Mouse (Mus musculus): ENCODE data around the gene Dcpp1. TPM values are rescaled to one million over a fixed set of nuclear protein-coding genes. Genes with fewer than 3 reads are reported as not detected.
"Not testable (repeated sequence)": the region's sequence is repeated elsewhere in the genome, so short reads cannot be mapped to it uniquely, and the experiment has no call there.

Gene Dcpp1
- total RNA-seq, 2 experiments from 2014 or later, result not detected

- no peak overlapping the region for H3K27ac ChIP-seq
- DNase-seq (ENCODE audit: low spot score in 2 of 2), result no peak
- no peak for TF ChIP-seq CTCF (conservative IDR thresholded peaks at IDR 0.05)
- no peak overlapping the region for H3K4me3 ChIP-seq
Measured at GRCm38 (mm10) chr17:23862926-23863325, 17.8 kb upstream of the Dcpp1 start.

DNA sequence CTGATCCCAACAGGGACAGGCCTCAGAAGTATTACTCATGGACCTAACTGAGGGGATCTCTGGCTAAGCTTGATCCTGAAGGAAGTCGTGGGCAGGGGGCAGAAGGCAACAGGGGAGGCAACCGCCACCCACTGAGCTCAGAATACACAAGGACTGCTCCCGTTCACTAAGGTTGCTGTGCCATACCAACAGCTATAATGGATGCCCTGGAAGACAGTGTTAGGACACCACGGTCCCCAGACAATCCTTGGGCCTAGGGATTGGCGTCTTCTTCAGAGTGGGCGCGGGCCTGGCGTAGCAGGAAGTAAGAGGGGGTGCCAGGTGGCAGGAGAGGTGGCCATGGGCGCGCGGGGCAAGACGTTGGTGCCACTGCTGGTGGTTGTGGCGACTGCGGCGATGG, 12.9 kb upstream of the Dcpp1 start, which contains the start of gene Prss21:
Prss21 (plus strand) TSS at position 301 of the 400 bp plus-strand sequence.
- no peak for TF ChIP-seq CTCF (conservative IDR thresholded peaks at IDR 0.05)
- H3K4me3 ChIP-seq, result no peak within 1 kb of the TSS
- no peak for DNase-seq (ENCODE audit: low spot score in 2 of 2)
- no peak within 1 kb of the TSS for H3K27ac ChIP-seq

DNA sequence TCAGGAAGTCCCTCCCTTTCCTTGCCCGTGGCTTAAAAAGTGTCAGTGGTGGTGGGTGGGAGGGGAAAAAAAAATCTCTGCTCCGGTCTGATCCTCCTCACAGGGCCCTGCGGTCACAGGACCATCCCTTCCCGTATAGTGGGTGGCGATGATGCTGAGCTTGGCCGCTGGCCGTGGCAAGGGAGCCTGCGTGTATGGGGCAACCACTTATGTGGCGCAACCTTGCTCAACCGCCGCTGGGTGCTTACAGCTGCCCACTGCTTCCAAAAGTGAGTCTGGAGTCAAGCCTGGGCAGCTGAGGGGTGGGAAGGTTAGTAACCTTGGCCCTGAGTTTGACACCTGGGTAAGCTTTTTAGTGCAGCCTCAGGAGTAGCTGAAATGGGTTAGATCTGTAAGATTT, 12.2 kb upstream of the Dcpp1 start:
- H3K27ac ChIP-seq, result no peak overlapping the region
- no peak for DNase-seq (ENCODE audit: low spot score in 2 of 2)
- no peak overlapping the region for H3K4me3 ChIP-seq
- TF ChIP-seq CTCF (conservative IDR thresholded peaks at IDR 0.05), result no peak

GRCm38 (mm10) chr17:23873884-23874856, 6.5 kb upstream of the Dcpp1 start:
- no peak for DNase-seq (ENCODE audit: low spot score in 2 of 2)
- H3K27ac ChIP-seq, result no peak overlapping the region
- no peak overlapping the region for H3K4me3 ChIP-seq
- peak; percentile 84 for TF ChIP-seq CTCF (conservative IDR thresholded peaks at IDR 0.05)

GRCm38 (mm10) chr17:23876741-23877140, 3.9 kb upstream of the Dcpp1 start:
- peak; percentile 35 for TF ChIP-seq CTCF (conservative IDR thresholded peaks at IDR 0.05)
- peak in 1 of 2 experiments; percentile 51 for DNase-seq (ENCODE audit: low spot score in 2 of 2)
- H3K27ac ChIP-seq, result 0 out of 2 replicates have a peak overlapping the region, but pooled peaks have one; percentile 43
- no peak overlapping the region for H3K4me3 ChIP-seq

- 0 out of 2 replicates have a peak overlapping the region, but pooled peaks have one; percentile 43 for H3K27ac ChIP-seq
- H3K4me3 ChIP-seq, result no peak overlapping the region
- no peak for TF ChIP-seq CTCF (conservative IDR thresholded peaks at IDR 0.05)
- DNase-seq (ENCODE audit: low spot score in 2 of 2), result peak in 1 of 2 experiments; percentile 17
Measured at GRCm38 (mm10) chr17:23877166-23877565, 3.5 kb upstream of the Dcpp1 start.

DNA sequence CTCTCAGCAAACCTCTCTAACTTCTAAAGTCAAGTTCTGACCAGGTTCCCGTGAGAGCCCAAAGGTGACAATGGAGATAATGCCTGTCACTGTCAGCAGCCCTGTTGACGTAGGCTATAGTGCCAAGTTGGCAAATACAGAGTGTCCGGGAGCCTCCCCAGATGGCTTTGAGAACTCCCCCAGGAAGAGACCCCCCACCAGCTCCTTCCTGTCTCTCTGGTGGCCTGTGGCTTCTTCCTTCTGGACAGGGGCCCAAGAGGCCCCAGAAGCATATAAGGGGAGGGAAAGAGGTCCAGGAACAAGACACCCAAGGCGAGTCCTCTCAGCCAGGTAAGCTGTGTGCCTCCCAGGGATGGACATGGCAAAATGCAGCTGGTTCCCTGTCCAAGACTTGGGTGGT, 36.5 kb downstream of the Dcpp1 start, which contains the start of gene Dcpp3:
Dcpp3 (plus strand) TSS at position 301 of the 400 bp plus-strand sequence.
- H3K27ac ChIP-seq; DNase-seq (ENCODE audit: low spot score in 2 of 2); H3K4me3 ChIP-seq: not testable (repeated sequence)

- DNase-seq (ENCODE audit: low spot score in 2 of 2), result peak; percentile 84 to 91
- peak overlapping the region; percentile 71 for H3K4me3 ChIP-seq
- H3K27ac ChIP-seq, result peak overlapping the region; percentile 90
- TF ChIP-seq CTCF (conservative IDR thresholded peaks at IDR 0.05), result peak; percentile 55
Measured at GRCm38 (mm10) chr17:23924531-23925007, 43.9 kb downstream of the Dcpp1 start.

DNA sequence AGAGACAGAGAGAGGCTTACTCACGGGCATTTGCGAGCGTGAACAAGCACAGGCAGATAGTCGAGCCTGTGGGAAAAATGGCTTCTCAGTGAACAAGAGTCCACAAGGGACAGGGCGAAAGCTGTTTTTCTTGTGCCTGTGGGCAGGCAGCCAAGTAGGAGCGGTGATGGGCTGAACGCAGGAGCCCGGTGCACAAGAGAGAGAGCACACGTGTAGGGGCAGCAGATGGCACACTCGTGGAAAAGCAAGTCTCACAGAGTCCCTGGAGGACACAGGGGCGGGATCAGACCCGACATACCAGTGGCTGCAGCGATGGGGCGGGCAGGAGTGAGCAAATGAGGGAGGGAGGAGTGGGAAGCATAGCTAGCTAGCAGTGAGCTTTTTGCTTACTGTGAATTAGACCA, 44.4 kb downstream of the Dcpp1 start:
- peak overlapping the region; percentile 90 for H3K27ac ChIP-seq
- no peak for TF ChIP-seq CTCF (conservative IDR thresholded peaks at IDR 0.05)
- H3K4me3 ChIP-seq, result peak overlapping the region; percentile 71
- peak; percentile 40 to 42 for DNase-seq (ENCODE audit: low spot score in 2 of 2)

GRCm38 (mm10) chr17:23931157-23931556, 50.5 kb downstream of the Dcpp1 start:
- no peak for DNase-seq (ENCODE audit: low spot score in 2 of 2)
- Histone ChIP-seq H3K27ac (no peak overlapping the region), H3K4me3 (no peak overlapping the region)
- TF ChIP-seq CTCF (conservative IDR thresholded peaks at IDR 0.05), result no peak

Other genes starting within 250 kb of the Dcpp1 start
- gene Mmp25, start 235.6 kb upstream of the Dcpp1 start, total RNA-seq (2021), result under 1 TPM in 1 of 2 experiments, not detected in 1; 0.17 TPM
- not detected for gene Bicdl2, start 220.4 kb upstream of the Dcpp1 start, total RNA-seq (2021)
- 100 to 1,000 TPM; 110 to 118 TPM for gene Hcfc1r1, start 207.3 kb upstream of the Dcpp1 start, total RNA-seq (2021)
- 1 to 10 TPM; 7.1 to 7.6 TPM for gene Thoc6, start 207.0 kb upstream of the Dcpp1 start, total RNA-seq (2021)
- gene Tnfrsf12a, start 203.4 kb upstream of the Dcpp1 start, total RNA-seq (2021), result 1 to 10 TPM; 5.5 to 6.3 TPM
- not detected for gene Cldn6, start 201.6 kb upstream of the Dcpp1 start, total RNA-seq (2021)
- under 1 TPM in 1 of 2 experiments, not detected in 1; 0.25 TPM for gene Cldn9, start 196.8 kb upstream of the Dcpp1 start, total RNA-seq (2021)
- gene 1520401A03Rik, start 158.1 kb upstream of the Dcpp1 start, total RNA-seq (2021), result under 1 TPM; 0.25 to 0.64 TPM
- 1 to 10 TPM; 3.4 to 3.5 TPM for gene Pkmyt1, start 154.5 kb upstream of the Dcpp1 start, total RNA-seq (2021)
- gene Paqr4, start 140.0 kb upstream of the Dcpp1 start, total RNA-seq (2021), result 10 to 100 TPM; 46.2 to 48.3 TPM
- gene Kremen2, start 135.0 kb upstream of the Dcpp1 start, total RNA-seq (2021), result under 1 TPM; 0.23 to 0.32 TPM
- gene Flywch1, start 109.3 kb upstream of the Dcpp1 start, total RNA-seq (2021), result 100 to 1,000 TPM; 310 to 345 TPM
- gene Flywch2, start 94.8 kb upstream of the Dcpp1 start, total RNA-seq (2021), result 10 to 100 TPM; 10.6 to 12.3 TPM
- 100 to 1,000 TPM; 613 to 663 TPM for gene Srrm2, start 90.3 kb upstream of the Dcpp1 start, total RNA-seq (2021)
- gene Elob, start 51.7 kb upstream of the Dcpp1 start, total RNA-seq (2021), result 100 to 1,000 TPM; 332 to 341 TPM
- gene Prss33, start 44.8 kb upstream of the Dcpp1 start, total RNA-seq (2021), result not detected
- gene Prss32, start 37.0 kb upstream of the Dcpp1 start, total RNA-seq (2021), result not detected
- 1 to 10 TPM; 1.9 to 2.2 TPM for gene Prss41, start 36.7 kb upstream of the Dcpp1 start, total RNA-seq (2021)
- gene Prss21, start 12.8 kb upstream of the Dcpp1 start, total RNA-seq (2021), result not detected
- not detected for gene Dcpp2, start within 50 bp of the Dcpp1 start, total RNA-seq (2021)
- gene Dcpp3, start 36.6 kb downstream of the Dcpp1 start, total RNA-seq (2021), result not detected
- gene Sbp, start 60.8 kb downstream of the Dcpp1 start, total RNA-seq (2021), result not detected
- gene Sbpl, start 74.4 kb downstream of the Dcpp1 start, total RNA-seq (2021), result not detected
- under 1 TPM in 1 of 2 experiments, not detected in 1; 0.32 TPM for gene Prss30, start 99.7 kb downstream of the Dcpp1 start, total RNA-seq (2021)
- not detected for gene Prss22, start 117.2 kb downstream of the Dcpp1 start, total RNA-seq (2021)
- gene Prss27, start 157.3 kb downstream of the Dcpp1 start, total RNA-seq (2021), result not detected
- gene Kctd5, start 192.6 kb downstream of the Dcpp1 start, total RNA-seq (2021), result 10 to 100 TPM; 26.6 to 28.8 TPM

Measured in layer of hippocampus, adult 2 months (tissue).